Mouse (Mus musculus) layer of hippocampus, postnatal 10 days (tissue): ENCODE measurements around the gene Palm. TPM values are rescaled to one million over a fixed set of nuclear protein-coding genes. Genes with fewer than 3 reads are reported as not detected.
"Not testable (repeated sequence)": the region's sequence is repeated elsewhere in the genome, so short reads cannot be mapped to it uniquely, and the experiment has no call there.

Source experiments
- DNase-seq, 2 experiments: peaks; one replicate each; pipeline ENCODE4 v3.0.0; 2021; ENCODE audit warnings: low spot score in 2 of 2
- long read RNA-seq: library from polyadenylated mRNA; stranded (forward); transcript quantifications from one replicate; pipeline ENCODE4 v2.0.0, GENCODE M21; 2023
- total RNA-seq, 2 experiments: library from RNA; stranded (reverse); gene quantifications; 2 replicates each; pipeline ENCODE4 v1.2.3; 2021

Palm gene
- 100 to 1,000 TPM; 392 to 395 TPM for total RNA-seq
- long read RNA-seq, transcript Palm-202 (8 exons, 2,519 nt), result major isoform, 225 of 277 reads
- long read RNA-seq, partial matches to known transcripts, result 6 of 277 reads
- long read RNA-seq, other reads (novel, unspliced or antisense), result 43 of 277 reads

GRCm38 (mm10) chr10:79793051-79793737 is at the start of gene Palm:
Gene Palm (plus strand): TSS chr10:79793572.
- DNase-seq, result peak; percentile 84 to 91

GRCm38 (mm10) chr10:79743650-79744365 is 49.6 kb upstream of the Palm start:
- no peak for DNase-seq

GRCm38 (mm10) chr10:79745411-79745810 is 48.0 kb upstream of the Palm start:
- no peak for DNase-seq

GRCm38 (mm10) chr10:79745898-79746773 is 47.2 kb upstream of the Palm start, which contains the start of gene Polrmt:
Gene Polrmt (minus strand): TSS chr10:79746581.
- DNase-seq, result peak; percentile 92 to 95

GRCm38 (mm10) chr10:79746774-79747151 is 46.6 kb upstream of the Palm start:
- no peak for DNase-seq

- no peak for DNase-seq
These were observed 44.9 kb upstream of the Palm start for GRCm38 (mm10) chr10:79748496-79748895.

- peak in 1 of 2 experiments; percentile 67 for DNase-seq
These were observed 38.4 kb upstream of the Palm start, which contains the start of gene Fgf22 for GRCm38 (mm10) chr10:79754856-79755516. Gene Fgf22 (plus strand): TSS chr10:79755076.

- DNase-seq, result no peak
These were observed 37.5 kb upstream of the Palm start for GRCm38 (mm10) chr10:79755854-79756253.

GRCm38 (mm10) chr10:79756660-79757059 is 36.7 kb upstream of the Palm start:
- DNase-seq, result no peak

- DNase-seq, result not testable (repeated sequence)
These were observed 33.7 kb upstream of the Palm start for GRCm38 (mm10) chr10:79759675-79760074.

GRCm38 (mm10) chr10:79760603-79761143 is 32.7 kb upstream of the Palm start:
- DNase-seq, result no peak

- DNase-seq, result no peak
These were observed 30.5 kb upstream of the Palm start for GRCm38 (mm10) chr10:79762875-79763274.

- DNase-seq, result no peak
These were observed 29.1 kb upstream of the Palm start for GRCm38 (mm10) chr10:79764234-79764633.

GRCm38 (mm10) chr10:79765228-79765745 is 28.1 kb upstream of the Palm start:
- no peak for DNase-seq

GRCm38 (mm10) chr10:79766001-79766507 is 27.3 kb upstream of the Palm start:
- DNase-seq, result no peak

- DNase-seq, result peak; percentile 99
These were observed 26.7 kb upstream of the Palm start, which contains the start of gene Rnf126 for GRCm38 (mm10) chr10:79766508-79767325. Gene Rnf126 (minus strand): TSS chr10:79766952.

GRCm38 (mm10) chr10:79767372-79768244 is 25.8 kb upstream of the Palm start:
- DNase-seq, result peak; percentile 91 to 93

GRCm38 (mm10) chr10:79768400-79768799 is 25.0 kb upstream of the Palm start:
- DNase-seq, result peak; percentile 82 to 88
